Mouse (Mus musculus): Measurements from ENCODE around the gene Klhl9. TPM values are rescaled to one million over a fixed set of nuclear protein-coding genes. Genes with fewer than 3 reads are reported as not detected.
A peak's percentile ranks its signal among the peaks of the same experiment; 100 is the strongest.

Gene Klhl9
- polyA plus RNA-seq, 1 experiment from 2014 or later = 91.8 TPM

DNA sequence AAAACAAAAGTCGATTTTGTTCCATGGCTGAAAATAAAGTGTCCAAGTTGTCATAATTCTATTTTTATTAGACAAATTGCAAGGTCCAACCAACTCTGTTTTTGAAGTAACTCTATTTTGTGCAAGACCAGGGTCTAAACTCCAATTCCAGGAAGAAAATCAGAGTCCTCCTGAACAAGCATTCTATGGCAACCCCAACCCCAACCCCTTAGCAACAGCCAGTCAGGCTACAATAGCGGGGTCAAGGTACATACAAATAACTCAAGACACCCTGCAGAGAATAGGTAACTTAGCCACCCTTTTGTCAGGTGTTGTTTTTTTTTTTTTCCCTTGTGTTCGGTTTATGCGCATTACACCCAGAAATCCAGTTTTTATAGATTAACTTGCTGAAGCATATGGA, 24.5 kb downstream of the Klhl9 start:
- H3K4me1 ChIP-seq (replicated peaks; ENCODE audit: control insufficient read depth, insufficient read depth, low read length) = no peaks in the 10 kb centered on the region
- WGBS = 78% methylated on average over 4 of the region's 4 CpGs
- ATAC-seq (ENCODE audit: low read depth) = no peak
- no peak overlapping the region for H3K4me2 ChIP-seq (ENCODE audit: low read depth, low read length)
- H3K9me3 ChIP-seq (ENCODE audit: control insufficient read depth, low read length) = no peaks in the 10 kb centered on the region
- no peaks in the 10 kb centered on the region for H3K27me3 ChIP-seq (ENCODE audit: control insufficient read depth, insufficient read depth, low read depth, low read length)
- H3K9ac ChIP-seq (ENCODE audit: low read length) = no peak overlapping the region
- H3K27ac ChIP-seq (ENCODE audit: low read length) = no peak overlapping the region
- no peak overlapping the region for H3K4me3 ChIP-seq (ENCODE audit: low read length)
- H3K36me3 ChIP-seq (ENCODE audit: control insufficient read depth, insufficient read depth, low read length) = no peaks in the 10 kb centered on the region

GRCm38 (mm10) chr4:88697108-88697507, 25.2 kb downstream of the Klhl9 start:
- Histone ChIP-seq H3K27me3 (ENCODE audit: control insufficient read depth, insufficient read depth, low read depth, low read length) (no peaks in the 10 kb centered on the region), H3K27ac (ENCODE audit: low read length) (no peak overlapping the region), H3K9me3 (ENCODE audit: control insufficient read depth, low read length) (no peaks in the 10 kb centered on the region), H3K36me3 (ENCODE audit: control insufficient read depth, insufficient read depth, low read length) (no peaks in the 10 kb centered on the region), H3K4me1 (replicated peaks; ENCODE audit: control insufficient read depth, insufficient read depth, low read length) (no peaks in the 10 kb centered on the region), H3K4me3 (ENCODE audit: low read length) (no peak overlapping the region), H3K9ac (ENCODE audit: low read length) (no peak overlapping the region), H3K4me2 (ENCODE audit: low read depth, low read length) (no peak overlapping the region)
- 58% methylated on average over 6 of the region's 6 CpGs for WGBS
- ATAC-seq (ENCODE audit: low read depth) = no peak

GRCm38 (mm10) chr4:88696237-88696884, 25.9 kb downstream of the Klhl9 start:
- Histone ChIP-seq H3K9me3 (ENCODE audit: control insufficient read depth, low read length) (no peaks in the 10 kb centered on the region), H3K4me2 (ENCODE audit: low read depth, low read length) (no peak overlapping the region), H3K4me3 (ENCODE audit: low read length) (no peak overlapping the region), H3K27me3 (ENCODE audit: control insufficient read depth, insufficient read depth, low read depth, low read length) (no peaks in the 10 kb centered on the region), H3K4me1 (replicated peaks; ENCODE audit: control insufficient read depth, insufficient read depth, low read length) (no peaks in the 10 kb centered on the region), H3K36me3 (ENCODE audit: control insufficient read depth, insufficient read depth, low read length) (no peaks in the 10 kb centered on the region), H3K9ac (ENCODE audit: low read length) (no peak overlapping the region), H3K27ac (ENCODE audit: low read length) (no peak overlapping the region)
- ATAC-seq (ENCODE audit: low read depth) = peak; percentile 86
- WGBS = 21% methylated on average over 3 of the region's 3 CpGs

GRCm38 (mm10) chr4:88693392-88693791, 28.9 kb downstream of the Klhl9 start:
- no peaks in the 10 kb centered on the region for H3K36me3 ChIP-seq (ENCODE audit: control insufficient read depth, insufficient read depth, low read length)
- no peaks in the 10 kb centered on the region for H3K9me3 ChIP-seq (ENCODE audit: control insufficient read depth, low read length)
- no peaks in the 10 kb centered on the region for H3K27me3 ChIP-seq (ENCODE audit: control insufficient read depth, insufficient read depth, low read depth, low read length)
- H3K27ac ChIP-seq (ENCODE audit: low read length) = no peak overlapping the region
- WGBS = 71% methylated on average over 2 of the region's 2 CpGs
- H3K4me3 ChIP-seq (ENCODE audit: low read length) = no peak overlapping the region
- H3K4me1 ChIP-seq (replicated peaks; ENCODE audit: control insufficient read depth, insufficient read depth, low read length) = no peaks in the 10 kb centered on the region
- no peak overlapping the region for H3K4me2 ChIP-seq (ENCODE audit: low read depth, low read length)
- ATAC-seq (ENCODE audit: low read depth) = no peak
- no peak overlapping the region for H3K9ac ChIP-seq (ENCODE audit: low read length)

GRCm38 (mm10) chr4:88692537-88692936, 29.7 kb downstream of the Klhl9 start:
- Histone ChIP-seq H3K4me2 (ENCODE audit: low read depth, low read length) (no peak overlapping the region), H3K27ac (ENCODE audit: low read length) (no peak overlapping the region), H3K4me3 (ENCODE audit: low read length) (no peak overlapping the region), H3K27me3 (ENCODE audit: control insufficient read depth, insufficient read depth, low read depth, low read length) (no peaks in the 10 kb centered on the region), H3K4me1 (replicated peaks; ENCODE audit: control insufficient read depth, insufficient read depth, low read length) (no peaks in the 10 kb centered on the region), H3K9ac (ENCODE audit: low read length) (no peak overlapping the region), H3K36me3 (ENCODE audit: control insufficient read depth, insufficient read depth, low read length) (no peaks in the 10 kb centered on the region), H3K9me3 (ENCODE audit: control insufficient read depth, low read length) (no peaks in the 10 kb centered on the region)
- 46% methylated on average over 1 of the region's 1 CpGs for WGBS
- ATAC-seq (ENCODE audit: low read depth) = no peak

- H3K9ac ChIP-seq (ENCODE audit: low read length) = no peak within 1 kb of the TSS
- H3K27ac ChIP-seq (ENCODE audit: low read length) = no peak within 1 kb of the TSS
- no peaks in the 10 kb centered on the region for H3K9me3 ChIP-seq (ENCODE audit: control insufficient read depth, low read length)
- 53% methylated on average over 2 of the region's 2 CpGs for WGBS
- H3K4me3 ChIP-seq (ENCODE audit: low read length) = no peak within 1 kb of the TSS
- ATAC-seq (ENCODE audit: low read depth) = no peak
- no peak within 1 kb of the TSS for H3K4me2 ChIP-seq (ENCODE audit: low read depth, low read length)
- H3K4me1 ChIP-seq (replicated peaks; ENCODE audit: control insufficient read depth, insufficient read depth, low read length) = no peaks in the 10 kb centered on the region
- H3K36me3 ChIP-seq (ENCODE audit: control insufficient read depth, insufficient read depth, low read length) = no peaks in the 10 kb centered on the region
- no peaks in the 10 kb centered on the region for H3K27me3 ChIP-seq (ENCODE audit: control insufficient read depth, insufficient read depth, low read depth, low read length)
These were observed 31.0 kb downstream of the Klhl9 start, which contains the start of gene Ifnab for GRCm38 (mm10) chr4:88691259-88691658. Ifnab (minus strand) TSS chr4:88691359.

- Histone ChIP-seq H3K27me3 (ENCODE audit: control insufficient read depth, insufficient read depth, low read depth, low read length) (no peaks in the 10 kb centered on the region), H3K4me2 (ENCODE audit: low read depth, low read length) (no peak within 1 kb of the TSS), H3K27ac (ENCODE audit: low read length) (no peak within 1 kb of the TSS), H3K4me1 (replicated peaks; ENCODE audit: control insufficient read depth, insufficient read depth, low read length) (no peaks in the 10 kb centered on the region), H3K4me3 (ENCODE audit: low read length) (no peak within 1 kb of the TSS), H3K9me3 (ENCODE audit: control insufficient read depth, low read length) (no peaks in the 10 kb centered on the region), H3K36me3 (ENCODE audit: control insufficient read depth, insufficient read depth, low read length) (no peaks in the 10 kb centered on the region), H3K9ac (ENCODE audit: low read length) (no peak within 1 kb of the TSS)
- 82% methylated on average over 1 of the region's 1 CpGs for WGBS
- ATAC-seq (ENCODE audit: low read depth) = no peak
These were observed 38.5 kb downstream of the Klhl9 start, which contains the start of gene Ifna2 for GRCm38 (mm10) chr4:88683812-88684211. Ifna2 (minus strand) TSS chr4:88683912.

- no peak for ATAC-seq (ENCODE audit: low read depth)
- no peak overlapping the region for H3K4me2 ChIP-seq (ENCODE audit: low read depth, low read length)
- H3K9ac ChIP-seq (ENCODE audit: low read length) = no peak overlapping the region
- 35% methylated on average over 3 of the region's 3 CpGs for WGBS
- no peaks in the 10 kb centered on the region for H3K9me3 ChIP-seq (ENCODE audit: control insufficient read depth, low read length)
- no peaks in the 10 kb centered on the region for H3K27me3 ChIP-seq (ENCODE audit: control insufficient read depth, insufficient read depth, low read depth, low read length)
- H3K4me3 ChIP-seq (ENCODE audit: low read length) = no peak overlapping the region
- H3K4me1 ChIP-seq (replicated peaks; ENCODE audit: control insufficient read depth, insufficient read depth, low read length) = no peaks in the 10 kb centered on the region
- H3K36me3 ChIP-seq (ENCODE audit: control insufficient read depth, insufficient read depth, low read length) = no peaks in the 10 kb centered on the region
- no peak overlapping the region for H3K27ac ChIP-seq (ENCODE audit: low read length)
These were observed 40.9 kb downstream of the Klhl9 start for GRCm38 (mm10) chr4:88681353-88681752.

DNA sequence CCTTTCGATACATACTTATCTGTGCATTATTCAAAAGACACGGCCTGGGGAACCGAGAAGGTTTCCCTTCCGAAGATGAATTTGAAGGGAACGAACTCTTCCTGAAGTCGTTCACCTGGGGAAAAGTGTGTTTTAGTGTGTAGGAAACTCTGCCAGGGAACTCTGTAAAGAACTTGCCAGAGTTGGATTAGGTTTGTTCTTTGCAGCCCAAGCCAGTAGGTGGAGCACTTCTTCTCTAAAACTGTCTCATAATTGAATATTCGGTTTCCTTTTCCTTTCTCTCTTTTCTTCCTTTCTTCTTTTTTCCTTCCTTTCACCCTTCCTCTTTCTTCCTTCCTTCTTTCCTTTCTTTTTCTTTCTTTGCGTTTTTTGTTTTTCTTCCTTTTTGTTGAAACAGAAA, 41.9 kb downstream of the Klhl9 start:
- Histone ChIP-seq H3K27ac (ENCODE audit: low read length) (no peak overlapping the region), H3K4me1 (replicated peaks; ENCODE audit: control insufficient read depth, insufficient read depth, low read length) (no peaks in the 10 kb centered on the region), H3K36me3 (ENCODE audit: control insufficient read depth, insufficient read depth, low read length) (no peaks in the 10 kb centered on the region), H3K9me3 (ENCODE audit: control insufficient read depth, low read length) (no peaks in the 10 kb centered on the region), H3K27me3 (ENCODE audit: control insufficient read depth, insufficient read depth, low read depth, low read length) (no peaks in the 10 kb centered on the region), H3K4me3 (ENCODE audit: low read length) (no peak overlapping the region), H3K9ac (ENCODE audit: low read length) (no peak overlapping the region), H3K4me2 (ENCODE audit: low read depth, low read length) (no peak overlapping the region)
- 41% methylated on average over 8 of the region's 8 CpGs for WGBS
- ATAC-seq (ENCODE audit: low read depth) = no peak

GRCm38 (mm10) chr4:88676824-88677223, 45.4 kb downstream of the Klhl9 start, which contains the start of gene Ifna16:
Ifna16 (minus strand) TSS chr4:88676924.
- no peak within 1 kb of the TSS for H3K4me3 ChIP-seq (ENCODE audit: low read length)
- no peaks in the 10 kb centered on the region for H3K9me3 ChIP-seq (ENCODE audit: control insufficient read depth, low read length)
- WGBS = 73% methylated on average over 1 of the region's 1 CpGs
- no peak for ATAC-seq (ENCODE audit: low read depth)
- H3K4me1 ChIP-seq (replicated peaks; ENCODE audit: control insufficient read depth, insufficient read depth, low read length) = no peaks in the 10 kb centered on the region
- H3K4me2 ChIP-seq (ENCODE audit: low read depth, low read length) = no peak within 1 kb of the TSS
- H3K36me3 ChIP-seq (ENCODE audit: control insufficient read depth, insufficient read depth, low read length) = no peaks in the 10 kb centered on the region
- no peaks in the 10 kb centered on the region for H3K27me3 ChIP-seq (ENCODE audit: control insufficient read depth, insufficient read depth, low read depth, low read length)
- no peak within 1 kb of the TSS for H3K27ac ChIP-seq (ENCODE audit: low read length)
- no peak within 1 kb of the TSS for H3K9ac ChIP-seq (ENCODE audit: low read length)

All from lung, embryonic 16.5 days (tissue).